Mouse (Mus musculus): ENCODE results near the gene Oasl1.

The Oasl1 gene

GRCm38 (mm10) chr5:114969609-114970215 lies 46.7 kb downstream of the Oasl1 start:
- DNase-seq = no peak

- no peak for DNase-seq
Observed at GRCm38 (mm10) chr5:114970824-114971227, 47.8 kb downstream of the Oasl1 start, which contains the start of gene Hnf1a. Hnf1a (minus strand) TSS chr5:114971094.

- no peak for DNase-seq
Observed at GRCm38 (mm10) chr5:114972201-114972600, 49.2 kb downstream of the Oasl1 start.

- DNase-seq = no peak
Observed at GRCm38 (mm10) chr5:114973131-114973530, 50.1 kb downstream of the Oasl1 start.

- no peak for DNase-seq
Observed at GRCm38 (mm10) chr5:114976935-114977334, 53.9 kb downstream of the Oasl1 start.

GRCm38 (mm10) chr5:114978473-114978872 lies 55.4 kb downstream of the Oasl1 start:
- DNase-seq = peak; percentile 27 to 29

GRCm38 (mm10) chr5:114978888-114979249 lies 55.8 kb downstream of the Oasl1 start:
- peak in 1 of 2 experiments; percentile 16 for DNase-seq

GRCm38 (mm10) chr5:114979250-114980121 lies 56.4 kb downstream of the Oasl1 start:
- DNase-seq = peak; percentile 76 to 85

GRCm38 (mm10) chr5:114980122-114980748 lies 57.2 kb downstream of the Oasl1 start:
- no peak for DNase-seq

GRCm38 (mm10) chr5:114982001-114982400 lies 59.0 kb downstream of the Oasl1 start:
- no peak for DNase-seq

GRCm38 (mm10) chr5:114985074-114985473 lies 62.0 kb downstream of the Oasl1 start:
- no peak for DNase-seq

All from cerebellum, postnatal 36 days (tissue).